Mouse (Mus musculus) C2C12 (cell line): ENCODE data around the gene Pde4c. TPM values are rescaled to one million over a fixed set of nuclear protein-coding genes. Genes with fewer than 3 reads are reported as not detected.

Experiments
- H3K27me3 ChIP-seq: one replicate; pipeline ENCODE4 v1.6.1; 2011; ENCODE audit not compliant: control insufficient read depth, insufficient read depth, insufficient read length
- H3K36me3 ChIP-seq: one replicate; pipeline ENCODE4 v1.6.1; 2011; ENCODE audit not compliant: control insufficient read depth, insufficient read depth
- H3K4me3 ChIP-seq: one replicate; pipeline ENCODE4 v1.5.1; 2011; ENCODE audit warnings: mild to moderate bottlenecking, control low read depth; ENCODE audit not compliant: poor library complexity, insufficient read depth, severe bottlenecking
- H3K79me2 ChIP-seq: one replicate; pipeline ENCODE4 v1.6.1; 2011; ENCODE audit not compliant: control insufficient read depth, insufficient read depth
- H3K79me3 ChIP-seq: one replicate; pipeline ENCODE4 v1.6.1; 2011; ENCODE audit warnings: low read depth, control low read depth
- H3ac ChIP-seq: one replicate; pipeline ENCODE3; 2011; ENCODE audit warnings: low read depth; ENCODE audit not compliant: control insufficient read depth, insufficient read length
- CEBPB ChIP-seq: IDR thresholded peaks from one replicate; pipeline ENCODE4 v1.6.1; 2011; ENCODE audit warnings: low read depth, mild to moderate bottlenecking, control low read depth, moderate library complexity
- CTCF ChIP-seq: IDR thresholded peaks from one replicate; pipeline ENCODE4 v1.5.1; 2011; ENCODE audit not compliant: control insufficient read depth, insufficient read depth, insufficient read length
- FOSL1 ChIP-seq: IDR thresholded peaks from one replicate; pipeline ENCODE4 v1.8.0; 2011; ENCODE audit warnings: mild to moderate bottlenecking, low read length; ENCODE audit not compliant: poor library complexity, insufficient read depth, severe bottlenecking
- MAX ChIP-seq: IDR thresholded peaks from one replicate; pipeline ENCODE4 v1.6.1; 2011; ENCODE audit warnings: mild to moderate bottlenecking, control low read depth
- MYOD1 ChIP-seq: IDR thresholded peaks from one replicate; pipeline ENCODE4 v1.6.1; 2011; ENCODE audit warnings: low read depth; ENCODE audit not compliant: control insufficient read depth, insufficient read length
- MYOG ChIP-seq: IDR thresholded peaks from one replicate; pipeline ENCODE4 v1.6.1; 2011; ENCODE audit not compliant: control insufficient read depth, insufficient read length; ENCODE audit errors: extremely low read depth
- USF1 ChIP-seq: IDR thresholded peaks from one replicate; pipeline ENCODE4 v1.6.1; 2011; ENCODE audit warnings: low read depth, mild to moderate bottlenecking, control low read depth, moderate library complexity
- polyA plus RNA-seq: library from polyadenylated mRNA; unstranded; fragments of >200 nt; fragmentation: generic; extraction: Trizol; gene quantifications from one replicate; pipeline ENCODE4 v1.2.1, GENCODE M21; 2012; ENCODE audit warnings: missing spikeins

Pde4c gene
- polyA plus RNA-seq, 1 experiment, result 0.01 TPM

- peaks cover 24% of the 10 kb centered on the region for H3K79me2 ChIP-seq
- H3K4me3 ChIP-seq, result no peak overlapping the region
- peaks cover 4% of the 10 kb centered on the region for H3K79me3 ChIP-seq
- no peak for TF ChIP-seq CTCF
- no peak for TF ChIP-seq MAX
- TF ChIP-seq FOSL1, result no peak
- TF ChIP-seq CEBPB, result no peak
- no peak for TF ChIP-seq MYOD1
- TF ChIP-seq MYOG, result no peak
- TF ChIP-seq USF1, result no peak
- no peak overlapping the region for H3ac ChIP-seq
- H3K27me3 ChIP-seq, result no peaks in the 10 kb centered on the region
- peaks cover 36% of the 10 kb centered on the region for H3K36me3 ChIP-seq
Measured at GRCm38 (mm10) chr8:70768231-70768776, 44.8 kb downstream of the Pde4c start.

- Histone ChIP-seq H3ac (no peak overlapping the region), H3K36me3 (peaks cover 37% of the 10 kb centered on the region), H3K79me3 (peaks cover 4% of the 10 kb centered on the region), H3K27me3 (no peaks in the 10 kb centered on the region), H3K4me3 (no peak overlapping the region), H3K79me2 (peaks cover 31% of the 10 kb centered on the region)
- TF ChIP-seq MYOD1 (no peak), FOSL1 (no peak), CTCF (no peak), CEBPB (no peak), MYOG (no peak), MAX (no peak), USF1 (no peak)
Measured at GRCm38 (mm10) chr8:70768956-70769355, 45.4 kb downstream of the Pde4c start.

DNA sequence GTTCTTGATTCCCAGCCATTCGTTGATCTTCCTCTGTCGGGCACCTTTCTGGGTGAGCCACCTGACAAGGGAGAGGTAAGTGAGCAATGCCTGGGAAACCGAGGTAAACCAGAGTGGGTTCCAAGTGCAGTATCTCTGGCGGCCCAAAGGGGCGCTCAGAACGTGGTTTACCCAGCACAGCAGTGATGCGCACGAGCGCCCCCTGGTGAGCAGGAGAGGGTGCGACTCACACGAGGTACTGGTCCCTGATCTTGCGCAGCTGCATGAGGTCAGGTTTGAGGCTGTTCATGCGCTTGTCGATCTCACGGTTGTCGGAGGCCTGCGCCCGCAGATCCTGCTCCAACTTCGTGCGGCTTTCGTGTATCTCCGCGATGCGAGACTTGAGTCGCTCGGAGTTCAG is 45.8 kb downstream of the Pde4c start:
- H3K36me3 ChIP-seq, result peaks cover 36% of the 10 kb centered on the region
- peaks cover 4% of the 10 kb centered on the region for H3K79me3 ChIP-seq
- no peak overlapping the region for H3K4me3 ChIP-seq

GRCm38 (mm10) chr8:70769858-70770257 is 46.3 kb downstream of the Pde4c start:
- Histone ChIP-seq H3K79me2 (peaks cover 29% of the 10 kb centered on the region), H3K27me3 (no peaks in the 10 kb centered on the region), H3K36me3 (peaks cover 32% of the 10 kb centered on the region), H3K4me3 (no peak overlapping the region), H3ac (no peak overlapping the region), H3K79me3 (peaks cover 4% of the 10 kb centered on the region)
- TF ChIP-seq FOSL1 (no peak), USF1 (no peak), MYOG (no peak), CTCF (no peak), CEBPB (no peak), MAX (no peak), MYOD1 (no peak)

More for the DNA sequence above, 45.8 kb downstream of the Pde4c start:
- TF ChIP-seq CTCF, result peak; percentile 100
- no peak for TF ChIP-seq FOSL1
- TF ChIP-seq MAX, result peak; percentile 92
- TF ChIP-seq MYOG, result no peak
- no peak for TF ChIP-seq MYOD1
- TF ChIP-seq CEBPB, result no peak
- H3ac ChIP-seq, result no peak overlapping the region
- peaks cover 32% of the 10 kb centered on the region for H3K79me2 ChIP-seq
- H3K27me3 ChIP-seq, result no peaks in the 10 kb centered on the region

GRCm38 (mm10) chr8:70770748-70771147 is 47.2 kb downstream of the Pde4c start:
- Histone ChIP-seq H3ac (no peak overlapping the region), H3K36me3 (peaks cover 32% of the 10 kb centered on the region), H3K27me3 (no peaks in the 10 kb centered on the region), H3K79me3 (peaks cover 8% of the 10 kb centered on the region), H3K4me3 (no peak overlapping the region), H3K79me2 (peaks cover 32% of the 10 kb centered on the region)
- TF ChIP-seq USF1, result no peak
- no peak for TF ChIP-seq CEBPB
- no peak for TF ChIP-seq MAX
- TF ChIP-seq FOSL1, result no peak
- no peak for TF ChIP-seq MYOG
- TF ChIP-seq MYOD1, result no peak
- TF ChIP-seq CTCF, result no peak

- peaks cover 8% of the 10 kb centered on the region for H3K79me3 ChIP-seq
- H3K27me3 ChIP-seq, result no peaks in the 10 kb centered on the region
- TF ChIP-seq MYOD1 (no peak), MYOG (no peak), CTCF (no peak), MAX (no peak), FOSL1 (no peak)
- H3K79me2 ChIP-seq, result peaks cover 36% of the 10 kb centered on the region
- H3K36me3 ChIP-seq, result peaks cover 32% of the 10 kb centered on the region
- no peak overlapping the region for H3K4me3 ChIP-seq
- H3ac ChIP-seq, result no peak overlapping the region
Measured at GRCm38 (mm10) chr8:70771217-70771616, 47.7 kb downstream of the Pde4c start.
